Mouse (Mus musculus) spleen, postnatal 4 days (tissue): ENCODE measurements around the gene Cpsf4.
"Not testable (repeated sequence)": the region's sequence is repeated elsewhere in the genome, so short reads cannot be mapped to it uniquely, and the experiment has no call there.

Experiments
- DNase-seq, 2 experiments: peaks; one replicate each; pipeline ENCODE4 v3.0.0; 2022; ENCODE audit warnings: low spot score in 2 of 2

The Cpsf4 gene

DNA sequence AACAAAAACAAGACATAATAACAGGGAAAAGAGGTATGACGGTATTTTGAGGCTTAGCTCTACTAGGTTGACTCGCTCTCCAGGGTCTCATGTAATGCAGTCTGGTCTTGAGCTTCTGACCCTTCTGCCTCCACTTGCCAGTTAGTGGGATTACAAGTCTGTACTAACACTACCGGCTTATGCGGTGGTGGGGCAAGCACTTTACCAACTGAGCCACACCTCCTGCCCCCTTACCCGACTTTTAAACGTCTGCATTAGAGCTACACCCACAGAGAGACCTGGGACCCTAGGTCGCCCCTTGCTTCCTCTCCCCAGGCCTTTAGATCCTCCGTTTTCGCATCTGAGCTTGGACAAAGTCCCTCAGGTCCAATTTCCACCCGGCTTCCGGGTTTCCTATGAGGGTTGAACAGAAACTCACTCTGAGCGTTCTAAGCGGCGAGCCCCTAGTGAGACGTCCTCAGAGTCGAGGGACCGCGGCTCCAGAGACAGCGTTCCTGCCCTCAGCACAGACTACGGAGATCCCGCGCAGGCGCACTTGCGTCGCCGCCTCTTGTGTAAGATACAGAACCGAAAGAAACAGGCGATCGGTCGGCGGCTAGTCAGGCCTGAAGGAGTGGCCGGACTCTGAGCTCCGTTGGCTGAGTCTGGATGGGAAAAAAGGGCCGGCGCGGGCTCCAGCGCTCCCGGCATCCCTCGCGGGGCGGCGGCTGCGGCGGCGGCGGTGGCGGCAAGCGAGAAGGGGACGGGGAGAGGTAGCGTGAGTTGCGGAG lies at the start of gene Cpsf4, which contains the start of gene Ptcd1:
Cpsf4 (plus strand) TSS at position 678 of the 770 bp plus-strand sequence.
Ptcd1 (minus strand) TSS at position 573 of the 770 bp plus-strand sequence.
- peak; percentile 99 for DNase-seq

DNA sequence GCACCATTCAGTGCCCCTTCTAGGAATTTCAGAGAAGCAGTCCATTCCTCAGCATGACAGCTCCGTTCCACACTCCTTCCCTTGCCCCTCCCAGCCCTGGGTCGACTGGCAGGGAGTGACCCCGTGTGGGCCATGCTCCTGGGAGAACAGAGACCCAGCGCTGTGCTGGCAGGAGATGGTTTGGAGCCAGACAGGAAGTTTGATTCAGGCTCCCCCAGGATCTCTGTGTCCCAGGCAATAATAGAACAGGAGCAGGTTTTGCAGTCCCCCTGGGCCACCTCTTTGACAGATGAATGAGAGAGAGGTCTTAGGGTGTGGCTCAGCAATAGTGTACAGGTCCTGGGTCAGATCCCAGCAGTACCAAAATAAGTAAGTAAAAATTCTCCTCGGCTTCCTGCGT lies 49.0 kb upstream of the Cpsf4 start:
- no peak for DNase-seq

DNA sequence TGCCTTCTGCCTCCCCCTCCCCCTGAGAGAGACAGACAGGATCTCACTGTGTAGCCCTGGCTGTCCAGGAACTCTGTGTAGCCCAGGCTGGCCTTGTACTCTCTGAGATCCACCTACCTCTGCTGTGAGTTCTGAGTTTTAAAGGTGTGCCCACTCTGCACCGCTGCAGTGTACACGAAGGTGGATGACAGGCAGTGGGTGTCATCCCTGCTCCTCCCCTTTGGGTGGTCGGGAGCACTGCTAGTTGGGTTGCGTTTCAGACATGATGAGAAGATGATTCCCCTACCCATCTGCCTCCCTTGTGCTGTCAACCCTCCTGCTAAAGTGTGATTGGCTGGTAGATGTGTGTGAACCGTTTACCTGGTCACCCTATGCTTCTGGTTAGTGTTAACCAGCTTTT lies 48.6 kb upstream of the Cpsf4 start:
- DNase-seq: no peak

DNA sequence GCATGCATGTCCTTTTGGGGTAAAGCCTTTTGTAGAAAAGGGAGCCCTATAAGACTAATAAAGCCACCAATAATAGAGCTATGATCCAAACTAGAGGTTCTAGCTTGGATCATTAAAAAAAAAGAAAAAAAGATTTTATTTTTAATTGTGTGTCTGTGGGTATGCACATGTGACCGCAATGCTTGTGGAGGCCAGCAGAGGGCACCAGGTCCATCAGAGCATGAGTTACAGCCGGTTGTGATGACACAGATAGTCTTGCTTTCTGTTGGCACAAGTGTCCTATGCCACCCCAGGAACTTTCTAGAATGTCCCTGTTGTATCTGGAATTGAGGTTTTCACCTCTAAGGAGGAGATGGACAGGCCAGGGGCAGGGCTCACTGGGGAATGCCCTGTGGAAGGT lies 47.6 kb upstream of the Cpsf4 start:
- no peak for DNase-seq

DNA sequence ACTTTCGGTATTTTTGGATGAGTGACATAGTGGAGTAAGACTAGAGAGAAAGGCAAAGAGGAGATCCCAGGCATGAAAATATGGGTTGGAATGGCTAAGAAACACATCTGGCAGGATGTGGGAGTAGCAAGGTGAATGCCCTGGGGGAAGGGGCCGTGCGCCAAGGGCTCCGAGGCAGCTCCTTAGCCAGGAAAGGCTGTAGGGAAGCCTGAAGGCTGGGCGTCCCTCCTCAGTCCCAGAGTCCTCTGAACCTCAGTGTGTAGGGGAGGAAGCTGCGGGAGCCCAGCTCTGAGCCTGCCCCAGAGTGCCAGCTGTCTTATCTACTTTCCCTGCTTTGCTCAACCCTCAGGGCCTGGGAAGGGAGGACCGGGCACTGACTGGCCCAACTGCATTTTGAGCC lies 46.1 kb upstream of the Cpsf4 start:
- DNase-seq: no peak

DNA sequence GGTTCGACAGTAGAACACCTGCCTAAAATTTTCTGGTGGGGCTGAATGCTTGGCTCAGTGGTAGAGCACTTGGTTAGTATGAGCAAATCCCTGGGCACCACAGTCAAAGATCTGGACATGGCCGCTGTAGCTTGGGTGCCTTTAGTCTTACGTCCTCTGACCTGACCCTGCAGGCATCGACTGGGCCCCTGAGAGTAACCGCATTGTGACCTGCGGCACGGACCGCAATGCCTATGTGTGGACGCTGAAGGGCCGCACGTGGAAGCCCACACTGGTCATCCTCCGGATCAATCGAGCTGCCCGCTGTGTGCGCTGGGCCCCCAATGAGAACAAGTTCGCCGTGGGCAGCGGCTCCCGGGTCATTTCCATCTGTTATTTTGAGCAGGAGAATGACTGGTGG lies 43.6 kb upstream of the Cpsf4 start:
- DNase-seq: no peak

DNA sequence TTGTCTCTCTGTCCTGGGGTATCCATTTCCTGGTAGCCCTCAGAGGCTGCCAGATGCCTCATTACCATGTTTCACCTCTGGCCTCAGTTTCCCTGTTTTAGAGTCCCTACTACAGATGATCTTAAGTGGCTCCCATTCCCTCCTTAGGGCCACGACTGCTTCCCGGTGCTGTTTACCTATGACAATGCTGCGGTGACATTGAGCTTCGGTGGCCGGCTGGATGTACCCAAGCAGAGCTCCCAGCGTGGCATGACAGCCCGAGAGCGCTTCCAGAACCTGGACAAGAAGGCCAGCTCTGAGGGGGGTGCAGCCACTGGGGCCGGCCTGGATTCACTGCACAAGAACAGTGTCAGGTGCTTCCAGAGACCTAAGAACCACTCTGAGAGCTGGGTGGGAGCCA lies 40.4 kb upstream of the Cpsf4 start:
- DNase-seq: no peak

DNA sequence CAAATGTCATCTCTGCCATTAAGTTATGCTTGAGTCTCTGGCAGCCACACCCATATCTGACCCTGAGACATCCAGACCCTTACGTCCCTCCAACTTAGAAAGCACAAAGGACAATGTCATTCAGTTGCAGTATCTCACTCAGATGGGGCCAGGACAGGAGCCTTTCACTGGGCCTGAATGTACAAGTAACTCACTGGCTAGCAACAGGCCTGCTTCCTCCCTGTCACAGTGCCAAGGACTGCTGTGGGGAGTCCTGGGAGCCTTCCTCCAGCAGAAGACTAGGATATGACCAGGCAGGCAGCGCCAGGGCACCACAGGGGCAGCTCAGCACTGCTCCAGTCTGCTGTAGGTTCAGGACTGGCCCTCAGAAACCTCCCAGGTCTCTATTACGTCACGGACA lies 37.9 kb upstream of the Cpsf4 start:
- DNase-seq: no peak

DNA sequence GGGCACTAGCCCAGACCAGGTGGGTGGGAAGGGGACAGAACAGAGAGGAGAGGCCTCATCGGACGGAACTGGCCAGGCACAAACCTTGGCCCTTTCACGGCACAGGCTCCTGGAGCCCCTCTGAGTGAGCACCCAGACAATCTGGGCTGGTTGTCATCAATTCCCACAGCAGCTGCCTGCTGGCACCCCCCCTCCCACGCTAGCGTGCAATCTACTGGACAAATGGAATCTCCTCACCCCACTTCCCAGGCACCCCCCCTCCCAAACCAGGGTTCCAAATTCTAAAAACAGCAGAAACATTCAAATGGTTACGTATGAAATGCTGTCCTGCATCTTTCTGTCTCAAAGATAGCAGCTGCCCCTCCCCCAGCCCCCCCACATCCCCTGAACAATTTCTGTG lies 37.2 kb upstream of the Cpsf4 start:
- not testable (repeated sequence) for DNase-seq

DNA sequence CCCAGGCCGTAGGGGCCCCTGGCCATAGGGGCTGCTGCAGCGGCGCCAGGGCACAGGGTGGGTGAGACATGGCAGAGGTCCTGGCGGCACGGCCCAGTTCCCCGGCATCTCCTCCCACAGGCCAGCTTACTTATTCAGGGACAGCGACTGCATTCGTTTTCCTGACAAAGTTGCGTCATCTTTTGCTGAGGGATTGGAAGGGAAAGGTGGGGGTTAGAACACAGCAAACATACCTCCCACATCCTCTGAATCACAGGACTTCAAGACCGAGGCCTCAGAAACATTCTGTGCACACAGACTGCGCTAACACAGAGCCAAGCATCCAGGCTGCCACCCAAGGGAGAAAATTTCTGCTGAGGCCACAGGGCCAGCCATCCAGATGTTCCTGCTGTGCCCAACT lies 36.8 kb upstream of the Cpsf4 start:
- DNase-seq: no peak

DNA sequence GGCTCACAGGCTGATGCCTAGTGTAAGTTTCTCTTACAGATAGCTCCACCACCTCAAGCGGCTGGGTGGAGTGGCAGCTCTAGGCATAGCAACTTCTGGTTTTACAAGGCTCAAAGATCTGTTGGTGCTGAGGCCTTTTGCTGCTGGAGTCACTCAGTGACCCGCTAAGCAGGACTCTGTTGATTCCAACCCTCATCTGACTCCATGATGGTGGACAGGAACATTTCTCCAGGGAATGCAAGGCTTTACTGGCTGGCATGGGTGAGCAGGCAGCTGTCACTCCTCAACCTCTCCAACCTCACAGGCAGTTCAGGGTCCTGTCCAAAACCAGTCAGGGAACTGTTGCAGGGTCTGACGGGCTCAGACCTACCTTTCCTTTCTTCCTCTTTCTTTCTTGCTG lies 36.0 kb upstream of the Cpsf4 start:
- no peak for DNase-seq

DNA sequence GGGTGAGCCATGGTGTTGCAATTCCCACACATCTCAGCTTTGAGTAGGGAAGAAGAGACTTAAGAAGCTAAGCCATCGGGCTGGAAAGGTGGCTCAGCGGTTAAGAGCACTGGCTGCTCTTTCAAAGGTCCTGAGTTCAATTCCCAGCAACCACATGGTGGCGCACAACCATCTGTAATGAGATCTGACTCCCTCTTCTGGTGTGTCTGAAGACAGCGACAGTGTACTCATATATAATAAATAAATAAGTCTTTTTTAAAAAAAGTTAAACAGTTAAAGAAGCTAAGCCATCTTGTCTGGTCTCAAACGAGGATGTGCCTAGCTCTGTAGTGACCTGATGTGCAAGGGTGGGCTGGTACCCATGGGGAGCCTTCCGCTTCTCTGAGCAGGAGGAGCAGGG lies 33.7 kb upstream of the Cpsf4 start:
- not testable (repeated sequence) for DNase-seq

DNA sequence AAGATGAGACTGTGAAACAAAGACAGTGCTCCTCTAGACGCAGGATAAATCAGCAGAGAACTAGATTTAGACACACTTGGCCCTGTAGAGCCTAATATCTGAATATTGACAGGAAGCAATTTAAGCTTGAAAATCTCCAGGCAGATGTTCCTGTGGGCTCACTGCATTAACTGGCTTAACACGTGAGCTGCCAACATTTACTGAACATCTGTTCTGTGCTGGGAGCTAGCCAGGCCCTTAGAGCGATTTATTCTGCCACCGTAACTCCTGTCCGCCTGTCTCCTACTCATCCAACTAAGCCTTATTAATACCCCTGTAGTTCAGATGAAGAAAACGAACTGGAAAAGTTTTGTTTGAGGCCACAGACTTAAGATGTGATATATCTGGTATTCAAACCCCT lies 28.2 kb upstream of the Cpsf4 start:
- no peak for DNase-seq

DNA sequence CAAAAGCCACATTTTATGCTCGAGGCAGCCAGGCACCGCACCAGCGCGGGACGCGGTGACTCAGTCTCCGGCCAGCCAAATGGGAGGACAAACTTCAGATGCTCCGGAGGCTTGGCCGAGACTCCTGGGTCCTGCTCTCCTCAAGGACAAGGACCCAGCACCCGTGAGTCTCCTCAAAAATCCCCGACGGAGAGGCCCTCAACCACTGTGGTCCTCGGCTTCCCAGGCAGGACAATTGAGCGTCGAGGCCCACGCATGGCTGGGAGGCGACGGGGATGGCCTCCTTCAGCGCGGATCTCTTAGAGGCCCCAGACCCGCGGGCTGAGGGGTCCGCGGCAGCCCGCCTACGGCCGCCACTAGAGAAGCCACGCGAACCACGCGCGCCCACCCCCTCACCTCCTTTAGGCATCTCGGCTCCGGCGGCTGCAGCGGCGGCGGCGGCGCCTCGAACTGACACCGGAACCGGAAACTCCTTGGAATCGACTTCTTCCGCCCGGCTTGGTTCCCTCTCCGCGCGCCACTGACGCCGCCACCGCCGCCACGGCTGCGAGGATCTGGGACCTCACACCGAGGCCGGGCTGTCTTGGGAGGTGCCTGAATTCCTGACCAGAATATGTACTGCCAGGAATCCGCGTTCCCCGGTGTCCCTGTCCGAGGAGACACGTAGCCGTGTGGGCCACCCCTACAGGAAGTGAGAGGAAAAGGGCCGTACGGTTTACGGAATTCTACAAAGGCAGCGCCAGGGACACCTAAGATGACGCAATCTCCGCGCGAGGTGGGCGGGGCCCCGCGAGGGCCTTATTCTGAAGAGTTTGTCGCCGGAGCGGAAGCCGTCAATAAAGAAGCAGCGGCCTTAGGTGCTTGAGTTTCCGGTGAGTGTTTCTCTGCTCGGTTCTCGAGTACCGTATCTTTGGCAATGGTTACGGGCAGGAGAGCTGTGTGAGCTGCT lies 27.2 kb upstream of the Cpsf4 start, which contains the start of the genes Pdap1 and Bud31:
Pdap1 (minus strand) TSS at position 668 of the 949 bp plus-strand sequence.
Bud31 (plus strand) TSS at position 792 of the 949 bp plus-strand sequence.
- peak; percentile 94 to 98 for DNase-seq

DNA sequence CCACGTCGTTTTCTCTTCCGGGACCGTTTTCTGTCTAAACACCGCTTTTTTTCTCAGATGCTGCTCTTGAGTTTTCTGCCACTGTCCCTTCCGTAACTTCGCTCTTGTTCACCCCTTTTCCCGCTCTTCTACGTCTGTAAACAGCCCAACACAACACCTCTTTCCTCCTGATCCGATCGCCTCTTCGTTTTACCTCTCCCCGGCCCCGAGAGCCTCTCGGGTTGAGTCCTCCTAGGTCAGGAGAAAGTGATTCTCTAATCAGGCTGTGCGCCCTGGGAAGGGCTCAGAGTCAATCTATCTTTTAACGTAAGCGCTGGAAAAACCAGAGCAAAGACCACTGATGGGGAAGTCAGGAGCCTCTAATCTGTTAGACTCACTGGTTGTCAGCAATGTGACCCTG lies 26.4 kb upstream of the Cpsf4 start:
- DNase-seq: no peak

DNA sequence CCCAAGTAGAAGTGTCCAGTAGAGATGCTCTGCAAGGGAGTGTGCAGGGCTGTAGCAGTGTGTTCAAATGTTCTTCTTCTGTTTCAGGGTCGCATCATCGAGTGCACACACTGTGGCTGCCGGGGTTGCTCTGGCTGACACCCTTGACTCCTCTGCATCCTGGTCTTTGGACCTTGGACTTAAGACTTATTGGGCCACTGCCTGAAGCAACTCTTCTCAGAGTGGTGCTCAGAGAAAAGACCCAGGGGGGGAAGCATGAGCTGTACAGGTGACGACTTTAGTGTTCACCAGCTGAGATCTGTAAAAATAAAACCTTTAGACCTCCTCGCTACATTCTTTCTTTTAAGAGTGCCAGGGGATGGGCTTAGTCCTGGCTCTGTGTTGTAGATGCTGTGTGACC lies 19.3 kb upstream of the Cpsf4 start:
- no peak for DNase-seq

DNA sequence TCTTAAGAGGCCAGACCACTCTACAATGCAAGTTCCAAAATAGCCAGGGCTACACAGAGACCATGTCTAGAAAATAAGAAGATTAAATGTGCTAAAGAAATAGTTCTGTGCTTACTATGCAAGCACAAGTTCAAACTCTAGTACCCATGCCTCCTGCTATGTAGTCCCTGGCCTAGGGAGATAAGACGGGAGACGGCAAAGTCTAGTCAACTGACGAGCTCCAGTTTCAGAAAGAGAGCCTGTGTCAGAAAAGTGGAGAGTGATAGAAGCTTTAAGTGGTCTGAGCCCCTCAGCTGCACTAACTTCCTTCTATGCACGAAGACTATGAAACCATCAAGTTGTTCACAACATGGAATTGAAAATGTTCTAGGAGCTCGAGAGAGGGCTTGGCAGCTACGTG lies 17.7 kb upstream of the Cpsf4 start:
- DNase-seq: no peak

DNA sequence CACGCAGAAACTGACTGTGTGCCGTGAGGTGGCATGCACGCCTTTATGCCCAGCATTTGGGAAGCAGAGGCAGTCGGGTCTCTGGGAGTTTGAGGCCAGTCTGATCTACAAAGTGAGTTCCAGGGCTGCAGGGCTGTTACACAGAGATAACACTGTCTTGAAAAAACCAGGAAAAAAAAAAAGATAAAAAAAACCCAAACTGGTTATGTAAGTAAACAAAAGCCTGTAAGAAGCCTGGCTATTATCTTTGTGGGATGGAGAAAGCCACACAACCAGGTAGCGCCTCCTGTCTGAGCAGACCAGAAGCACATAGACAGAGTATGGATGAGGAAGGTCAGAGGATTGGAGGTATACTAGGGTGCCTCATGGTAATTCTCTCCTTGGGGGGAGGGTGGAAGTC lies 14.3 kb upstream of the Cpsf4 start:
- no peak for DNase-seq

DNA sequence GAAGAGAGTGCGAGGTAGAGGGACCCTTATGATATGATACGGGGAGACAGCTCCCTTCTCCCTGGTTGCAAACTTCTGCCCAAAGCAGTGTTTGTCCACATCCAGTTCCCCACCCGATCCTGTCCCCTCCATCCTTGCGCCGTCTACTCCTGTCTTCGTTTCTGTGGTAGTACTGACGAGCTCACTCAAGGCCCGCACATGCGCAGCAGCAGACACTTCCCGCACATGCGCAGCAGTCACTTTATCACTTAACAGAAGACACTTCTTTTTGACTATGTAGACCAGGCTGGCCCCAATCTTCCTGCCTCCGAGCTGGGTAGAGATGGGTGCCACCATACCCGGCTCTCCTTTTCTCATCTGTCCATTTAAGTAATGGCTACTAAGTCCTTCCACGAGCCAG lies 5.7 kb upstream of the Cpsf4 start:
- DNase-seq: no peak

DNA sequence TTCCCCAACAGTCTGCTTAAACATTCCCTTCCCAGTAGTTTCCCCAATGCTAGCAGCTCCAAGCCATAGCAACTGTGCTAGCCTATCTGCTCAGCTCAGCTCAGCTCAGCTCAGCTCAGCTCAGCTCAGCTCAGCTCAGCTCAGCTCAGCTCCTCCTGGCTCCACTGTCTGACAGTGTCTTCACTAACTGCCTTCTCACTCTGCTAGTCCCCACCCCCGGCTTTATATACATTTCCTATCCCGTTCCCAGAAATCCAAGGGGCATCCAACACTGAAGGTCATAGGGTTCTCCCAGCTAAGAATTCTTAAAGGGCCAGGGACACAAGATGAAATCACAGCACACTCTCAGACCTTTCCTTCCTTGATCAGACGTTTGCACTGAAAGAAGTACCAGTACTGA lies 2.3 kb upstream of the Cpsf4 start:
- DNase-seq: no peak

DNA sequence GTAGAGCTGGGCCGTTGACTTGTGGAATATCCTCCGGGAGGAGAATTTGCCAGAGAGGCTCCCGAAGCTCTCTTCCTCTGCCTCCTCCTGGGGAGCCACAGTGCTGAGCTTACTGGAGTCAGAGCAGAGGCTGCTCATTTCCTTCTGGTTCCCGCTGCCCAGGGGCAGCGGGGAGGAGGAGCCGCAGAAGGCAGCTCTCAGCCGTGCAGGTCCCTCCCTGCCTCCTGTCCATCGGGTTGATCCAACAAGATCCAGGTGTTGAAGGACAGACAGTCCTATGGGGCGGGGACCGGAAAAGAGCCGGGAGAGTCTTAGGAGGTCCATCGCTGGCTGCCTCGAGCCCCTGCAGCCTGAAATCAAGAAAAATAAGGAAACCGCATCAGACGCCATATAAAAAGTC lies 1.8 kb upstream of the Cpsf4 start:
- DNase-seq: no peak

DNA sequence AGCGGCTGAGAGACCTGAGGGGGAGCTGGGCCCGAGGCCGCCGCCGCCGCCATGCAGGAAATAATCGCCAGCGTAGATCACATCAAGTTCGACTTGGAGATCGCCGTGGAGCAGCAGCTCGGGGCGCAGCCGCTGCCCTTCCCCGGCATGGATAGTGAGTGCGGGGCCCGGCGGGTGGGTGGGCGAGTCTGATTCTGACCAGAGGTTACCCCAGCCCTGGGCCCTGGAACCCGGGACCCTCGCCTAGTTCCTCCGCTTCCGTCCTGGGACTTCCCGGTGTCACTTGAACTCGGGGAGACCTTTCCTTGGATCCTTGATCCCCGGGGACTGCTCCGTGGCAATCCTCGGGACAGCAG lies 271 bp downstream of the Cpsf4 start:
- DNase-seq: no peak

DNA sequence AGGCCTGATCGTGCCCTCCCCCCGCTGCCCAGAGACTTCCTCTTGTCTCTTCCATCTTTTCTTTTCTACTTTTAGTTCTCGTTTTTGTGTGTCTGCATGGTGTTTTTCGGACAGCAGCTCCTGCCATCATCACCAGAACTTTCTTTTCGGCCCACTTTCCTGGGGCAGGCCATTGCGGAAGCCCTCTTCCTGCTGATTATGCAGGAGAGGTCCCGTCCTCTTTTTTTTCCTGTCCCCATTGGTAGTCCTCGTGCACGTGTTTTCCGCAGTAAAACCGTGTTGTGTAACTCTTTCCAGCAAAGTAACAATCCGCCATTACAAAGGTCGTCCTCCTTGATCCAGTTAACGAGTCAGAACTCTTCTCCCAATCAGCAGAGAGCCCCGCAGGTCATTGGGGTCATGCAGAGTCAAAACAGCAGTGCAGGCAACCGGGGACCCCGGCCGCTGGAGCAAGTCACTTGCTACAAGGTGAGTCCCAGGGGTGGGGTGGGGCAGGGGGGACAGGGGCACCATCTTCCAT lies 11.5 kb downstream of the Cpsf4 start:
- DNase-seq: no peak
